Mouse (Mus musculus) layer of hippocampus, adult 2 months (tissue): ENCODE results near the gene Dynlt1b. TPM values are rescaled to one million over a fixed set of nuclear protein-coding genes. Genes with fewer than 3 reads are reported as not detected.
A peak's percentile ranks its signal among the peaks of the same experiment; 100 is the strongest.
"Not testable (repeated sequence)": the region's sequence is repeated elsewhere in the genome, so short reads cannot be mapped to it uniquely, and the experiment has no call there.

Source experiments
- DNase-seq, 2 experiments: peaks; one replicate each; pipeline ENCODE4 v3.0.0; 2022; ENCODE audit warnings: low spot score in 2 of 2
- H3K27ac ChIP-seq: fragments of 200-600 bp; 2 replicates; pipeline ENCODE4 v1.8.1; 2022
- H3K4me3 ChIP-seq: fragments of 200-600 bp; 2 replicates; pipeline ENCODE4 v1.8.1; 2022; ENCODE audit warnings: mild to moderate bottlenecking
- total RNA-seq, 2 experiments: library from RNA; stranded (reverse); gene quantifications; 2 replicates each; pipeline ENCODE4 v1.2.3; 2021

Gene Dynlt1b
- total RNA-seq, 2 experiments from 2014 or later: 44.1 to 45.3 TPM

DNA sequence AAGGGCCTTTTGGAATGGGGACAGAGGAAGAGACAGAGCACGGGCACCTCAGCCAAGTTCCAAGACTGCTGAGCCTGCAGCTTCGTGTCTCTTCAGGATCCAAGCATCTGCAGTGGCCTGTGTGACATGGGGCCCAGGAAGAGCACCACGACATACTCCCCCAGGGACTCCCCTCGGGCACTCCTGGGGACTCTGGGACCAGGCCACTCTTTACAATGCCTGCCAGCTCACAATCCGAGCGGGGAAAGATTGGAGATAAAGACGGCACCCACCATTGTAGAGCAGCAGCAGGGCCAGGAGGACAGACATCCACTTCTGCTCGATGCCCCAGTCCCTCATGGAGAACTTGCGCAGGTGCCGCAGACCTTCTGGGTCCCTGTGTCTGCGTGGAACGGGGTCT lies 19.3 kb downstream of the Dynlt1b start:
- not testable (repeated sequence) for H3K27ac ChIP-seq, H3K4me3 ChIP-seq, DNase-seq

- H3K4me3 ChIP-seq, H3K27ac ChIP-seq, DNase-seq: not testable (repeated sequence)
Observed at GRCm38 (mm10) chr17:6451205-6451604, 21.3 kb downstream of the Dynlt1b start.

GRCm38 (mm10) chr17:6452689-6453088 lies 22.8 kb downstream of the Dynlt1b start:
- not testable (repeated sequence) for H3K4me3 ChIP-seq, H3K27ac ChIP-seq
- DNase-seq: peak; percentile 68 to 76

DNA sequence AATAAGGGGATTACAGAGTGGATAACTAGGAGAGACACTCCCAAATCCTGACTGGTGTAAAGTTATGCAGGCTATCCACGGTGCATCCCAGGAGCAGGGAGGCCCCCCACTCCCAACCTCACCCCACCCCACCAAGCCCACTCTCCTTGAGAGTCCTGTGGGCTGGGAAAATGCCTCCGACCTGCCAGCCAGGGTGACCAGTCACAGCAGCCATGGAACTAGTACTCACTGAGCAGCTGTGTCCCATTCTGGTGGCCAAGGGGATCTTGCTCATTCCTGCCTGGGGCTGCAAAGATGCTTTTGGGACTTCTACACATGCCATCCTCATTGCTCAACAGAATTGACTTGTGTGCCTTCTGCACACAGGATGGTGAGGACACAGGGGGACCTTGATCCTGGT lies 24.8 kb downstream of the Dynlt1b start:
- H3K4me3 ChIP-seq, DNase-seq, H3K27ac ChIP-seq: not testable (repeated sequence)

DNA sequence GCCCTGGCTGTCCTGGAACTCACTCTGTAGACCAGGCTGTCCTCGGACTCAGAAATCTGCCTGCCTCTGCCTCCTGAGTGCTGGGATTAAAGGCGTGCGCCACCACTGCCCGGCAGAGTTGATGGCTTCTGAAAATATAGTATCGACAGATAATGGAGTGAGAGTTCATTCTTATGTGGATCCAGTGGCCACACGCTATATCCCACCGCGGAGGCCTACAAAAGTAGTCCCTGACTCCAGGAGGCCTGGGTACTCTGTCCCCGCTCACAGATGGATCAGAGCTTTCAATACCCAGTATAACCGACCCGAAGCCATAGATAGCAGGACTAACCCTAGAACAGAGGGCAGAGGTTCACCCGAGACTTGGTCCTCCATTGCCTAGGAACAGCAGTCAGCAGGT lies 26.0 kb downstream of the Dynlt1b start:
- not testable (repeated sequence) for DNase-seq, H3K27ac ChIP-seq, H3K4me3 ChIP-seq

GRCm38 (mm10) chr17:6456614-6457402 lies 26.9 kb downstream of the Dynlt1b start:
- DNase-seq, H3K4me3 ChIP-seq, H3K27ac ChIP-seq: not testable (repeated sequence)

DNA sequence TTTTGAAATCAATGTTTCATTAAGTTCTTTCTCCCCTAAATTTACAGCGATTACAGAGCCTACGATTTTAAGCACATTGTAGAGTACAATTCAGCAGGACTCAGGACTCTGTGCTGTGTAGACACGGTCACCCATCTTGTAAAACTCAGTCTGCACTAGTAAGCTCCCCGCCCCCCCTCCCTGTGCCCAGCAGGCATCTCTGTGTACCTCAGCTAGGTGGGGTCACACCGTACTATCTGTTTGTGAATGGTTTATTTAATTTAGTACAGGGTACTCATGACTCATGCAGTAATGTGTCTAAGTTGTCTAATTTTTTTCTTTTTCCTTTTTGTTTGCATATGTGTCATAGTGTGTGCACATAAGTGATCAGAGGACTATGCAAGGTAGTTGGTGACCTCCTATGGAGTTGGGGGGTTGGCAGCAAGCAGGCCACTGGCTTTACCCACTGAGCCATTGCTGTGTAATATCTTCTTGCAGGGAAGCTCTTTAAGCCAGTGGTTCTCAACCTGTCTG lies 31.2 kb downstream of the Dynlt1b start:
- not testable (repeated sequence) for H3K27ac ChIP-seq, H3K4me3 ChIP-seq, DNase-seq

GRCm38 (mm10) chr17:6465735-6466134 lies 35.8 kb downstream of the Dynlt1b start:
- not testable (repeated sequence) for DNase-seq, H3K4me3 ChIP-seq, H3K27ac ChIP-seq

GRCm38 (mm10) chr17:6467638-6468461 lies 37.9 kb downstream of the Dynlt1b start:
- H3K27ac ChIP-seq, H3K4me3 ChIP-seq, DNase-seq: not testable (repeated sequence)

- not testable (repeated sequence) for H3K27ac ChIP-seq, H3K4me3 ChIP-seq, DNase-seq
Observed at GRCm38 (mm10) chr17:6470031-6470430, 40.1 kb downstream of the Dynlt1b start.

GRCm38 (mm10) chr17:6470671-6471070 lies 40.8 kb downstream of the Dynlt1b start:
- not testable (repeated sequence) for DNase-seq, H3K27ac ChIP-seq, H3K4me3 ChIP-seq

DNA sequence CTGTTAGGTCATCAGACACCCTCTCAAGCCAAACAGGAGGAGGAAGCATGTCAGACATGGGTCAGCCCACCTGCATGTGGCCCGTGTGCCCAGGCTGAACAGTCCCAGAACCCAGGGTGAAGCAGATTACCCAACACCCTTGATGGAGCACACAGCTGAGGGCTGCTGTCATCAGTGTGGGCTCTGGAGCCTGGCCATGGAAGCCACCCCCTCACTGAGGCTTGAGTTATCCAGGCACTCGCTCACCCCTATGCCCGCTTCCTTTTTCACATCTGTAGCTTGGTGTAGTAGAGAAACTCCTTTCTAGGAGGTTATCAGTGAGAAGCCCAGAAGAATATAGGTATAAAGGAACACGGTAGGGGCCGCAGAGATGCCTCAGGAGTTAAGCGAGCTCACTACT lies 45.4 kb downstream of the Dynlt1b start:
- DNase-seq, H3K4me3 ChIP-seq, H3K27ac ChIP-seq: not testable (repeated sequence)

DNA sequence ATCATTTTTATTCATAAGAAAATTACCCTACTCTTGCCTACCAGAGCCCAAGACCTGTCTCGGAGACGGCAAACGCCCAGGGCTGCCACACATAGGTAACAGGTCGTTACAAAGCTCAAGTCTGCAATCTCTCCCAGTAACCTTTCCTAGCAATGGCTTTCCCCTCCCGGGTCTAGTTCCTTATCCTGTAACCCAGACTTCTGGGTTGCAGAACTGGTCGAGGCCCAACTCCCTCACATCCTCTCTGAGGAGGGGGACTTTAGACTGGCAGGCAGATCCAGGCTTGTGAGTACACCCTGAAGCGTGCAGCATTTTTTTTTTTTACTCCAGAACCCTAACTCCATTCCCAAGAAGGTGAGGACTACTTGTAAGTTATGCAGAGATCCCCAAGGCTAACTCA lies 46.0 kb downstream of the Dynlt1b start:
- not testable (repeated sequence) for H3K4me3 ChIP-seq, H3K27ac ChIP-seq, DNase-seq

- Histone ChIP-seq H3K4me3 (peak overlapping the region; percentile 52), H3K27ac (peak overlapping the region; percentile 62)
- not testable (repeated sequence) for DNase-seq
Observed at GRCm38 (mm10) chr17:6476495-6476947, 46.6 kb downstream of the Dynlt1b start.

GRCm38 (mm10) chr17:6477026-6477425 lies 47.1 kb downstream of the Dynlt1b start:
- peak overlapping the region; percentile 62; the same call in 1 of the 2 replicates for H3K27ac ChIP-seq
- DNase-seq: not testable (repeated sequence)
- peak overlapping the region; percentile 52 for H3K4me3 ChIP-seq

DNA sequence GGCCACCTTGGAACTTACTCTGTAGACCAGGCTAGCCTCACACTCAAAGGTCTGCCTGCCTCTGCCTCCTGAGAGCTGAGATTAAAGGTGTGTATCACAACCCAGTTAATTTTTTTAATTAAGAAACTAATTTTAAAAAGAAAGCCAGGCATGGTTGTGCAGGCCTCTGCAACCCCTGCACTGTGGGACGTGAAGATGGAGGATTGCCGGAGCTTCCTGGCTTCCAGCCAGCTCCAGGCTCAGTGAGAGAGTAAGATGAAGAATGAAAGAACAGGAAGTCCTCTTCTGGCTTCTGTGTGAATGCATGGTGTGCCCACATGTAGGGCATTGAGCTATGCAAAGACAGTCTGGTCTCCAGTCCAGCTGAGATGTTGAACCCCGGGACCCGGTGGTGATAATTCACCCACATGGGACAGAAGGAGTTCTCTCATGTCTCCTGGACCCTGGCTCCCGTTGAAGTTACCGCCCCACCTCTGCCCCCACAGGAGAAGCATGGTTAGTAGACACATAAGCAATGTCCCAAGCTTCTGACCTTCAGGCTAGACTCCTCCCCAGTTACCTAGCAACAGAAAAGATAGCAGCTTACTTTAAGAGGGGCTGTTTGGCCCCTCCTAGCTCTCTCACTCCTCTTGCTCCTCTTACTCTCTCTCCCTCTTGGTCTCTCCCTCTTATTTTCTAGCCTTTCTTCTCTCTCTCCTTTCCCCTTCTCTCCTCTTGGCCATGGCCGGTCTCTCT lies 51.1 kb downstream of the Dynlt1b start:
- not testable (repeated sequence) for H3K27ac ChIP-seq, H3K4me3 ChIP-seq
- peak in 1 of 2 experiments; percentile 9 for DNase-seq

- not testable (repeated sequence) for H3K4me3 ChIP-seq, DNase-seq, H3K27ac ChIP-seq
Observed at GRCm38 (mm10) chr17:6481590-6481963, 51.7 kb downstream of the Dynlt1b start.

- not testable (repeated sequence) for DNase-seq, H3K4me3 ChIP-seq, H3K27ac ChIP-seq
Observed at GRCm38 (mm10) chr17:6482248-6482647, 52.3 kb downstream of the Dynlt1b start.
